Mouse (Mus musculus) embryonic stem cell, embryonic (primary cell): ENCODE measurements around the gene Rufy3.

Source experiments
- CTCF ChIA-PET, 4 experiments: fragments of 300-600 bp in 2 of 4; fragments of 350-600 bp in 2 of 4; sonication (Branson Sonifier 250); formaldehyde crosslinking; loops; one replicate each; lab custom pipeline; 2022; ENCODE audit warnings: inconsistent platforms in 2 of 4; lab: Charles Lee
- POLR2A ChIA-PET, 4 experiments: fragments of 300-600 bp in 2 of 4; fragments of 350-600 bp in 2 of 4; sonication (Branson Sonifier 250); formaldehyde crosslinking; loops; one replicate each; lab custom pipeline; 2022; ENCODE audit warnings: antibody characterized with exemption in 4 of 4, inconsistent platforms in 1 of 4; lab: Charles Lee

The Rufy3 gene

GRCm38 (mm10) chr5:88685745-88686299, 121.0 kb downstream of the Rufy3 start:
- CTCF ChIA-PET: interaction anchor here in 2 of 4 experiments (0.6 to 1.0 kb wide), 3 partner anchors 23 to 106 kb away, joined by 3 to 18 read pairs (median 4); no protein-coding TSS in a partner anchor
- POLR2A ChIA-PET: interaction anchor here in 3 of 4 experiments (0.6 to 20.7 kb wide), 18 partner anchors 8 to 550 kb away, joined by 3 to 252 read pairs (median 4); partner anchors contain the start of genes Dck (in 3 of the 3), Mob1b (in 3 of the 3) and Grsf1 (in 2 of the 3)

- ChIA-PET CTCF (no interaction called here), POLR2A (interaction anchor here in 2 of 4 experiments (0.9 to 2.5 kb wide), 3 partner anchors 9 to 77 kb away, joined by 3 to 10 read pairs (median 8); partner anchors contain the start of gene Dck (in 1 of the 2))
These were observed 123.2 kb downstream of the Rufy3 start for GRCm38 (mm10) chr5:88687996-88688406.

GRCm38 (mm10) chr5:88688583-88689187, 123.8 kb downstream of the Rufy3 start:
- ChIA-PET CTCF (interaction anchor here in 3 of 4 experiments (0.7 to 1.6 kb wide), 5 partner anchors 23 to 169 kb away, joined by 3 to 5 read pairs (median 4); partner anchors contain the start of gene Dck (in 1 of the 3)), POLR2A (interaction anchor here (1.0 to 2.9 kb wide), 14 partner anchors 9 to 144 kb away, joined by 3 to 13 read pairs (median 7); partner anchors contain the start of genes Dck (in 2 of the 4), Grsf1 (in 2 of the 4) and Mob1b (in 2 of the 4))

GRCm38 (mm10) chr5:88689279-88689938, 124.6 kb downstream of the Rufy3 start:
- ChIA-PET POLR2A (interaction anchor here (0.6 to 2.9 kb wide), 18 partner anchors 10 to 181 kb away, joined by 3 to 13 read pairs (median 5); partner anchors contain the start of genes Mob1b (in 3 of the 4), Dck (in 2 of the 4) and Grsf1 (in 2 of the 4)), CTCF (interaction anchor here in 3 of 4 experiments (0.6 to 1.6 kb wide), 9 partner anchors 10 to 1253 kb away, joined by 3 to 5 read pairs (median 3); partner anchors contain the start of gene Dck (in 1 of the 3))

- CTCF ChIA-PET: interaction anchor here in 1 of 4 experiments (1.2 kb wide), 1 partner anchor 8 kb away, joined by 3 read pairs; no protein-coding TSS in a partner anchor
- POLR2A ChIA-PET: interaction anchor here in 3 of 4 experiments (1.3 to 2.9 kb wide), 5 partner anchors 21 to 35 kb away, joined by 3 to 12 read pairs (median 3); partner anchors contain the start of gene Mob1b (in 2 of the 3)
These were observed 126.1 kb downstream of the Rufy3 start for GRCm38 (mm10) chr5:88690681-88691505.

GRCm38 (mm10) chr5:88691506-88692095, 126.8 kb downstream of the Rufy3 start:
- ChIA-PET POLR2A (interaction anchor here in 1 of 4 experiments (1.8 kb wide), 1 partner anchor 29 kb away, joined by 7 read pairs; the partner anchor contains the start of gene Mob1b), CTCF (interaction anchor here in 1 of 4 experiments (0.6 kb wide), 1 partner anchor 327 kb away, joined by 3 read pairs; no protein-coding TSS in a partner anchor)

- POLR2A ChIA-PET: interaction anchor here in 1 of 4 experiments (1.2 to 2.0 kb wide), 3 partner anchors 28 to 93 kb away, joined by 3 to 7 read pairs (median 4); partner anchors contain the start of gene Mob1b
- CTCF ChIA-PET: interaction anchor here in 2 of 4 experiments (0.6 to 1.3 kb wide), 2 partner anchors 55 to 174 kb away, joined by 3 to 8 read pairs; no protein-coding TSS in a partner anchor
These were observed 127.7 kb downstream of the Rufy3 start for GRCm38 (mm10) chr5:88692586-88692985.

GRCm38 (mm10) chr5:88693057-88693456, 128.2 kb downstream of the Rufy3 start:
- CTCF ChIA-PET: interaction anchor here in 3 of 4 experiments (0.6 to 1.3 kb wide), 4 partner anchors 56 to 807 kb away, joined by 3 to 8 read pairs (median 4); no protein-coding TSS in a partner anchor
- POLR2A ChIA-PET: interaction anchor here in 1 of 4 experiments (1.2 to 2.0 kb wide), 3 partner anchors 28 to 94 kb away, joined by 3 to 7 read pairs (median 4); partner anchors contain the start of gene Mob1b

- POLR2A ChIA-PET: interaction anchor here in 2 of 4 experiments (0.6 to 1.6 kb wide), 2 partner anchors 23 kb away, joined by 3 to 4 read pairs; partner anchors contain the start of gene Mob1b (in 2 of the 2)
- CTCF ChIA-PET: no interaction called here
These were observed 132.5 kb downstream of the Rufy3 start for GRCm38 (mm10) chr5:88697291-88697690.

- CTCF ChIA-PET: interaction anchor here in 2 of 4 experiments (0.6 to 0.8 kb wide), 2 partner anchors 9 to 57 kb away, joined by 3 read pairs; no protein-coding TSS in a partner anchor
- POLR2A ChIA-PET: interaction anchor here in 1 of 4 experiments (5.7 kb wide), 1 partner anchor 21 kb away, joined by 20 read pairs; the partner anchor contains the start of gene Mob1b
These were observed 134.5 kb downstream of the Rufy3 start for GRCm38 (mm10) chr5:88699251-88699913.
